Mouse (Mus musculus): ENCODE results near the gene Vipr1.

GRCm38 (mm10) chr9:121602381-121602780 is 40.1 kb upstream of the Vipr1 start:
- TF ChIP-seq CTCF (IDR thresholded peaks at IDR 0.05; ENCODE audit: extremely low read depth, insufficient read length, insufficient replicate concordance, low read depth, low read length) (no peak), POLR2A (IDR thresholded peaks at IDR 0.05; ENCODE audit: low read depth, low read length) (no peak)
